Mouse (Mus musculus) embryonic fibroblast, embryonic 13.5 days (primary cell): ENCODE data around the gene Nbea. TPM values are rescaled to one million over a fixed set of nuclear protein-coding genes. Genes with fewer than 3 reads are reported as not detected.

ENCODE experiments used
- H3K27ac ChIP-seq: 2 replicates; pipeline ENCODE4 v1.5.1; 2012; ENCODE audit warnings: low read length, control low read depth, inconsistent platforms; ENCODE audit not compliant: insufficient read depth
- H3K4me1 ChIP-seq: 2 replicates; pipeline ENCODE4 v1.6.1; 2011; ENCODE audit warnings: low read length; ENCODE audit not compliant: control insufficient read depth, insufficient read depth
- H3K4me3 ChIP-seq: 2 replicates; pipeline ENCODE4 v1.5.1; 2011; ENCODE audit warnings: mild to moderate bottlenecking, control low read depth, low read length; ENCODE audit not compliant: insufficient read depth
- CTCF ChIP-seq: IDR thresholded peaks from 2 replicates; pipeline ENCODE4 v1.5.1; 2011; ENCODE audit warnings: mild to moderate bottlenecking, control low read depth, low read length, moderate library complexity, borderline replicate concordance; ENCODE audit not compliant: insufficient read depth
- POLR2A ChIP-seq: IDR thresholded peaks from 2 replicates; pipeline ENCODE4 v1.6.1; 2011; ENCODE audit warnings: low read depth, mild to moderate bottlenecking, control low read depth, low read length, moderate library complexity
- polyA plus RNA-seq: library from polyadenylated mRNA; stranded (reverse); fragments of >200 nt; gene quantifications from 2 replicates; pipeline ENCODE4 v1.2.4, GENCODE M21; 2011; ENCODE audit warnings: low read depth; ENCODE audit not compliant: missing spikeins, insufficient read length

Gene Nbea
- polyA plus RNA-seq, 1 experiment, result 35.3 TPM

DNA sequence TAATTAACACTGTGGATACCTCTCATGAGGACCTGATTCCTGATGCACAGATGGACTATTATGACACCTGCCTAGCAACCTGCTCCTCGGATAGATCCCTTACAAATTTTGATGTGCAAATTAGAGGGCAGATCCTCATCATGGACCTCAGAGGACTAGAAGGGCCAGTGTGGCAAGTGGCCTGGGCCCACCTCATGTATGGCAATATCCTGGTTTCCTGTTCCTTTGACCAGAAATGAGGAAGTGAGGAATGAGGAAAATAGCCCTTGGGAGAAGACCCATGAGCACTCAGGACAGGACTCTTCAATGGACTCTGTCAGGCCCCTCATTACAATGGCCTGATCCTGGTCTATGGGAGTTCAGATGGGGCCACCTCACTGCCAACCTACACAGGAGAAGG, 336.4 kb downstream of the Nbea start:
- H3K4me1 ChIP-seq, result no peaks in the 10 kb centered on the region
- TF ChIP-seq CTCF (no peak), POLR2A (no peak)
- H3K27ac ChIP-seq, result no peak overlapping the region
- H3K4me3 ChIP-seq, result no peak overlapping the region

DNA sequence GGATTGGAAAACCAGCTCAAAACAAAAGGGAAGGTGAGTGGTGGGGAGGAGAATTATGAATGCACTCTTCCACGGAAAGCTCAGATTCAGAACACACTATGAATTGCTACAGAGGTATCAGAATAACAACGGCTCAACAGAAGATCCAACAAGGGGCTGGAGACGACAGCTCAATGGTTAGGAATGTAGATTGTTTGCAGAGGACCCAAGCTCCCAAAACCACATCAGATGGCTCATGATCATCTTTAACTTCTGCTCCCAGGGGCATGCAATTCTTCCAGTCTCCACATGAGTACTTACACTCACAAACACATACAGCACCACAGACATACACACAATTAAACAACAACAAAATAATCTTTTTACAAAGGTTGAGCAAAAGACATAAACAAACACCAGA, 346.3 kb downstream of the Nbea start:
- no peaks in the 10 kb centered on the region; the same call in 1 of the 2 replicates for H3K4me1 ChIP-seq
- H3K27ac ChIP-seq, result no peak overlapping the region
- no peak overlapping the region for H3K4me3 ChIP-seq
- TF ChIP-seq POLR2A (no peak), CTCF (no peak)

DNA sequence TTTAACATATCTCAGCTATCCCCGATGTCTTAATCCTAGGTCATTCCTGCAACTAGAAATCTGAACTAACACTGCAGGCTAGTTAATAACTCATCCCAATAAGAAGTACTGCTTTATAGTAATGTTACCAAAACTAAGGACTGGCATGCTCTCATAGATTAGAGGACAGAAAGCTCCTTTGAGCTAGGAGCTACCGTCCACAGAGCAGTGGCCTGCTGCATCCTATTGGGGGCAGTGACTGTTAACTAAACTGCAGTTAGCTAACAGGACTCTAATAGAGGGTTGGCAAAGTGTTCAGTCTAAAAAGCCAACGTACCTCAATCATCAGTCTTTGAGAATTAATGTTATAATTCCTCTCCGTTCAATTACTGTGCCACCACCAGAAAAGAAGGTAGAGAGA, 348.3 kb downstream of the Nbea start:
- TF ChIP-seq POLR2A (no peak), CTCF (no peak)

DNA sequence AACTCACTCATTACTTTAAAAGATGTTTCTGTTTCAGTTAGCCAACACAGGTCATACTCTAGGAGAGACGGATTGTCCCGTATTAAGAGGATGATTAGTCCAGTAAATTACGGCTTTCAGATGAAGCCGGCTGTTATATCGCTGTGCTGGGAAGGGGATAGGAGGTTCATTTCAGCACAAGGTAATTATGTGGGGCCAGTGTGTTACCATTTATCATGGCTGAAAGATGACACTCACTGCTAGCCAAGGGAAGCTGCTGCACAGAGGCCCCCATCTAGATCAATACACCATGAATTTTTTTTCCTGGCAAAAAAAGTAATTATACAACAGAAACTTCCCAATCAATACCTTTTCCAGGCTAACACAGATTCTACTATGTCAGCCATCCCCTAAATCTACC, 353.3 kb downstream of the Nbea start:
- no peak for TF ChIP-seq CTCF
- no peak for TF ChIP-seq POLR2A
- H3K27ac ChIP-seq, result no peak overlapping the region
- peaks cover 3% of the 10 kb centered on the region for H3K4me1 ChIP-seq
- no peak overlapping the region for H3K4me3 ChIP-seq

More for the DNA sequence above, 348.3 kb downstream of the Nbea start:
- Histone ChIP-seq H3K27ac (no peak overlapping the region), H3K4me3 (no peak overlapping the region), H3K4me1 (no peaks in the 10 kb centered on the region; the same call in 1 of the 2 replicates)

DNA sequence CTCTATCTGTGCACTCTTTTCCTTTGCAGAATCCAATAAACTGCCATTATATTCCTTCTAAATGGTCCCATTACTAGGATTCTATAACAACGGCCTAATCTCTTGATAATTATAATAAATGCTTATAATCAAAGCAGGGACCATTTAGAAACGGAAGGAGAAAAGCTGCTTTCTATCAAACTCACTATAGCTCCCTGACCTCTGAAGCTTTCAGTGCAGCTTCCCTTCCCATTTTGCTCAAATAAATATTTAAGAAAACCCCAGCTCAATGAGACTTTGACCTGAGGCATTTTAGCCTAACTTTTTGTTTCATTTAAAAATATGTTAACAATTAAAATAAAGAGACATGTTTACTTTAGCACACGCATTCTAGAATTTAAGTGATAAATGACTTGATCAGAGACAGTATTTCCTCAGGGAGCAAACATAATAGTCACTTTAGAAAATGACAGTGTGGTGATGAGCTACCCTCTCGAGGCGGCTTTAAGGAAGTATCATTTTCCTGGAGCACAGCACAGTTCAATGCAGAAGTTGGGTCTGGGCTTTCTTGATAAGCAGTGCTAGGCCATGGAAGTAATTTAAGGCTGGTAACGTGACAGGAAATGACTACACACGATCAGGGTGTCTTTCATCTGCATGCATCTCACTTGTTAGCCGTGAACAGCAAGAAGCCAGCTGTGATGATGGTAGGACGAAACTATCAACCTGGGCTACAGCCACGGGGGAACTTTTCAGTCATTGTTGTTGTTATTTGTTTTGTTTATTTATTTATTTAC, 354.8 kb downstream of the Nbea start:
- TF ChIP-seq POLR2A (no peak), CTCF (no peak)
- no peak overlapping the region for H3K27ac ChIP-seq

GRCm38 (mm10) chr3:55824864-55825263, 358.6 kb downstream of the Nbea start:
- Histone ChIP-seq H3K27ac (no peak overlapping the region), H3K4me1 (peaks cover 3% of the 10 kb centered on the region), H3K4me3 (no peak overlapping the region)
- TF ChIP-seq POLR2A, result no peak
- no peak for TF ChIP-seq CTCF

More for the DNA sequence above, 354.8 kb downstream of the Nbea start:
- no peak overlapping the region for H3K4me3 ChIP-seq
- H3K4me1 ChIP-seq, result peaks cover 3% of the 10 kb centered on the region

DNA sequence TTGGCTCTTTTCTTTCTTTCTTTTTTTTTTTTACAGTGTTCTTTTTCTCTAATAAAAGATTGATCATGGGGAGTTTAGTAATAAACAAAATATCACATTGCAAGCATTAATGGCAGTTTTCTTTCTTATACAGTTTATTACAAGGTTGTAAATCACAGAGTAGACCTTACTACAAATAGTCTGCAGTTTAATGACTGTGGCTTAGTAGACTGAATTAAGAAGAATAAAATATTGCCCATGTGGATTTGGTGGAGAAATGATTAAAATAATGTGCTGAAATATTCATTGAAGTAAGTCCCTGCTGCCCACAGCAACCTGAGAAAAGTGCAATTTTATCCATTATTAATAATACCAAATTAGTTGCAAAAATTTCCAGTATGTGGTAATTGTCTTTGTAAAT, 363.9 kb downstream of the Nbea start:
- TF ChIP-seq POLR2A (no peak), CTCF (no peak)
- H3K27ac ChIP-seq, result no peak overlapping the region
- no peak overlapping the region for H3K4me3 ChIP-seq
- peaks cover 3% of the 10 kb centered on the region; the same call in 1 of the 2 replicates for H3K4me1 ChIP-seq

GRCm38 (mm10) chr3:55818082-55818481, 365.4 kb downstream of the Nbea start:
- TF ChIP-seq CTCF (no peak), POLR2A (no peak)
- H3K27ac ChIP-seq, result no peak overlapping the region
- H3K4me3 ChIP-seq, result no peak overlapping the region
- H3K4me1 ChIP-seq, result peaks cover 3% of the 10 kb centered on the region; the same call in 1 of the 2 replicates

DNA sequence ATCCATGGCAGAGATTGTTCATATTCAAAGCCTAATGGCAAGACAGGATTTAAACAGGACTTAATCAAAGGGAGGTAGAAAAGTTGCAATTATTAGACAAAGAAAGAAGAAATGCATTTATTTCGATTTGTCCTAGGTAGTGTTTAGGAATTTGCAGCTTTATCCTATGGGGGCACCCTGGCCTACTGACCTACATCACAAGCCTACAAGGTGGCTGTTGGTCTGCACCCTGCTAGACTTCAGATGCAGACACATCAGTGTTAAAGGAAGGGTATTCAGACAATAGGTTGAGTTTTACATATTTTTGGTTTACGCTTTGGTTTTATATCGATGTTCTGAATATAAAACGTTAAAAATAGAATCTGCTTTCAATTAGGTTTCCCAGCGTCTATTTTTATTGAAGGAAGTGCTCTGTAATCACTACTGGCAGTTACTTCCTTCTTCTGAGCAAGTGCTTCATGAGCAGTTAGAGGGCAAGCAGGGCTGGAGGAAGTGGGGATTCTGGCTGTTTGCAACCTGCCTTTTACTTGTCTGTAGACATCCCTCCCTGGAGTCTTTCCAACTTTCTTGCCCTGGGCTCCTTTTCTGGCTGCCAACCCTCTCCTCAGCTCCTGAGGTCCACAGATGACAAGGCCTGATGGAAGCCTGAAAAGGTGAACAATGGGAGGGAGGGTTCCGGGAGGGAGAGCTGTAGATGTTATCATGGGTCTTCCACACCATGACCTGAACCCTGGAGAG, 366.7 kb downstream of the Nbea start:
- Histone ChIP-seq H3K27ac (no peak overlapping the region), H3K4me1 (peaks cover 3% of the 10 kb centered on the region; the same call in 1 of the 2 replicates), H3K4me3 (no peak overlapping the region)
- TF ChIP-seq CTCF (no peak), POLR2A (no peak)

DNA sequence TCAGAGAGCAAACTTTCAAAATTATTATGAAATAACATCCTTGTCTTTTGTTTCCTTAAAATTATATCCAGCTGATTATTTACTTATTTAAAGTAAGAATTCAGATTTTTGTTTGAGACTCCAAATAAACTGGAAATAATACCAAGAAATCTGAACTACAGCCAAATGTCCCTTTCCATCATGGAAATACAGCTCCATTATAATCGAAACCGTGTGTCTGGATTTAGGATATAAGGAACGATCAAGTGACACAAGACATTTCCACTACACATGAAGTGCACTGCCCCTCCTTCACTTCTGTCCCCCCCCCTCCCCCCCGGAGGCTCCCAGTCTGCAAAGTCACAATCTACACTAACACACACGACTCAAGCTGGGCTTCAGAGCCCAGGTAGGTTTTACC, 367.4 kb downstream of the Nbea start:
- Histone ChIP-seq H3K4me3 (no peak overlapping the region), H3K4me1 (peaks cover 3% of the 10 kb centered on the region; the same call in 1 of the 2 replicates), H3K27ac (no peak overlapping the region)
- TF ChIP-seq POLR2A (no peak), CTCF (no peak)
